Mouse (Mus musculus): ENCODE measurements around the gene Vim.

DNA sequence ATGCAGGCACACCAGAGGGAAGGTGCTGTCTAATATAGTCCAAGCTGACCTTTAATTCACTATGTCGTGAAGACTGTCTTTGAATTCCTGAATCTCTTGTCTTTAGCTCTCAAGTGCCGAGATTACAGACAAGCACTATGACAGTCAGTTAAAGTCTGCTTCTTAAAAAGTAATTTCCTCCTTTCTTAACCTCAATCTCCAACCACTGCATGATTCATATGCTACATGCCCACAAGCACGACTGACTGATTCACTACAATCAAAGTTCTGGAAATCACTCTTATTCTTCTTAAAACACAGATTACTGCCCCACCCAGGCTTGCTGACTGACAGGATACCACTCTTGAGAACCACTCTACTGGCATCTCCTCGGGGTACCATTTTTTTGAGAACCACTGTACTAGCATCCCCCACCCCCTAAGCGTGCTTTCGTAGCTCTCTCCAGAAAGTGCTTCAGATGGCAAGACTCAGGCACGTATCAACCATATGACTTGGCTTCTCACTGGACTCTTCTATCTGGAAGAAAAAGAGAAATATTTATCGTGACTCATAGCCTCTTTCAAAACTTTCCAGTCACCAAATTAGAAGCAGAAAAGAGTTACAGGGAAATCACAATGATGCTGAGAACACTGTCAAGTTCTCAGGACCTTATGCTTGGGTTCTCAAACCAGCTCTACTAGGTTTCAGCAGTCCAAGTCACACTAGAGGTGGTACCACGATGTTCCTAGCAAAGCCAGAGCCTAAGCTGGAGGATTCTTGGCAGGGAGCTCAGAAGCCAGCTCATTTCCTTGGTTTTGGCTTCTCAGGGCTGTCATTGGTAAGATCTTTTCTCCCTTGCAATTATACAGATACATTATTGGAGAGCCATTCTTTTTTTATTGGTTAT lies 16.3 kb upstream of the Vim start:
- TF ChIP-seq POLR2A (IDR thresholded peaks at IDR 0.05; ENCODE audit: control insufficient read depth, low read depth, low read length): no peak
- no peak for TF ChIP-seq CTCF (IDR thresholded peaks at IDR 0.05; ENCODE audit: control insufficient read depth, insufficient read depth, insufficient replicate concordance, low read depth, low read length)

Data from testis, adult 2 months (tissue).